In genomic region chr1:36235855-36236254, GRCm38 (mm10) we compare ENCODE assay signal across 14 mouse cellular contexts.
"Had no signal": no experiment of that assay in that cellular context is flagged by ENCODE, and none has a peak within 500 bp of the region (broad histone marks: within the 10 kb centered on the region; RNA-seq: fewer than 3 reads in every experiment).

No protein-coding gene starts in this region.

- H3K9me3 ChIP-seq: liver, embryonic 15.5 days; megakaryocyte, embryonic 14.5 days; midbrain, embryonic 12.5 days; neural tube, embryonic 13.5 days had no signal

- H3K4me3 ChIP-seq: liver, embryonic 15.5 days; midbrain, embryonic 12.5 days; neural tube, embryonic 13.5 days had no signal

- H3K27ac ChIP-seq: liver, embryonic 15.5 days; macrophage; midbrain, embryonic 12.5 days; neural tube, embryonic 13.5 days had no signal

- H3K4me2 ChIP-seq: liver, embryonic 11.5 days; liver, embryonic 15.5 days; lung, embryonic 14.5 days; midbrain, embryonic 12.5 days; neural tube, embryonic 13.5 days had no signal

- H3K9ac ChIP-seq: liver, embryonic 15.5 days; lung, embryonic 14.5 days; midbrain, embryonic 12.5 days; neural tube, embryonic 13.5 days had no signal

- DNase-seq: kidney, postnatal 14 days; left cerebral cortex, postnatal 4 days; lung, embryonic 14.5 days; lung, postnatal 14 days; retina, postnatal 1 day; right cerebral cortex, postnatal 4 days; spleen, adult 18-20 months; thymus, postnatal 36 days had no signal

- H3K27me3 ChIP-seq: liver, embryonic 15.5 days; megakaryocyte, embryonic 14.5 days; midbrain, embryonic 12.5 days; neural tube, embryonic 13.5 days had no signal
